Mouse (Mus musculus) hindbrain, postnatal 0 days (tissue): ENCODE data around the gene Tmem238. TPM values are rescaled to one million over a fixed set of nuclear protein-coding genes. Genes with fewer than 3 reads are reported as not detected.

Source experiments
- ATAC-seq: fragments of 200-750 bp; cut with Nextera tagmentation; 2 replicates; pipeline ENCODE4 v1.8.0; 2017; ENCODE audit warnings: mild to moderate bottlenecking, moderate TSS enrichment, moderate library complexity
- DNase-seq: peaks from one replicate; pipeline ENCODE4 v3.0.0-alpha.2; 2015; ENCODE audit warnings: low spot score
- H3K27ac ChIP-seq: fragments of 300-500 bp; sonication (generic); 2 replicates; pipeline ENCODE4 v1.5.1; 2014; ENCODE audit warnings: mild to moderate bottlenecking
- H3K27me3 ChIP-seq: fragments of 300-500 bp; sonication (generic); 2 replicates; pipeline ENCODE4 v1.6.1; 2014; ENCODE audit warnings: low read length, mixed read lengths; ENCODE audit not compliant: insufficient read depth
- H3K36me3 ChIP-seq: fragments of 300-500 bp; sonication (generic); 2 replicates; pipeline ENCODE4 v1.6.1; 2014; ENCODE audit warnings: low read length, mixed read lengths; ENCODE audit not compliant: insufficient read depth
- H3K4me1 ChIP-seq: fragments of 300-500 bp; sonication (generic); 2 replicates; pipeline ENCODE4 v1.6.1; 2014; ENCODE audit warnings: antibody characterized with exemption, low read length, mixed read lengths; ENCODE audit not compliant: insufficient read depth
- H3K4me2 ChIP-seq: fragments of 300-500 bp; sonication (generic); 2 replicates; pipeline ENCODE4 v1.6.1; 2014; ENCODE audit warnings: low read depth, mild to moderate bottlenecking, low read length, moderate library complexity, mixed read lengths
- H3K4me3 ChIP-seq: fragments of 300-500 bp; sonication (generic); 2 replicates; pipeline ENCODE4 v1.5.1; 2014; ENCODE audit warnings: low read length
- H3K9ac ChIP-seq: fragments of 300-500 bp; sonication (generic); replicated peaks from 2 replicates; pipeline ENCODE4 v1.6.1; 2014; ENCODE audit warnings: mild to moderate bottlenecking, low read length, moderate library complexity, mixed read lengths
- H3K9me3 ChIP-seq: fragments of 300-500 bp; sonication (generic); 2 replicates; pipeline ENCODE4 v1.6.1; 2016; ENCODE audit warnings: low read length, mixed read lengths
- CTCF ChIP-seq: IDR thresholded peaks from 2 replicates; pipeline ENCODE4 v1.5.1; 2016; ENCODE audit warnings: antibody characterized with exemption, control low read depth, low read depth
- WGBS: fragments of 180-500 bp; shearing (Covaris S2); extraction: QIAGEN DNeasy Blood & Tissue Kit; methylation state at CpG from one replicate; pipeline ENCODE4 v1.1.7; 2014; 5-methylcytosine and 5-hydroxymethylcytosine counted together
- polyA plus RNA-seq: library from polyadenylated mRNA; unstranded; fragments of >200 nt; fragmentation: Nextera tagmentation; extraction: Ambion mirVana; gene quantifications from 2 replicates; pipeline ENCODE4 v1.2.1, GENCODE M21; 2015
- total RNA-seq: library from RNA; depleted of rRNA; stranded (reverse); fragments of >200 nt; gene quantifications from 2 replicates; pipeline ENCODE4 v1.2.3, GENCODE M21; 2014

Tmem238 gene
- total and polyA plus RNA-seq, 2 experiments from 2014 or later = 13.7 to 18.2 TPM

GRCm38 (mm10) chr7:4752821-4753570, 36.5 kb downstream of the Tmem238 start, which contains the start of gene Cox6b2:
TSS of gene Cox6b2 (minus strand) at chr7:4753094.
- H3K9ac ChIP-seq = peak within 1 kb of the TSS; percentile 37

GRCm38 (mm10) chr7:4751971-4752820, 37.3 kb downstream of the Tmem238 start:
- ATAC-seq (peak; percentile 78), DNase-seq (peak; percentile 54)
- no peaks in the 10 kb centered on the region for H3K9me3 ChIP-seq
- no peaks in the 10 kb centered on the region for H3K27me3 ChIP-seq
- H3K27ac ChIP-seq = peak overlapping the region; percentile 69
- peak overlapping the region; percentile 54 for H3K4me2 ChIP-seq
- no peak for TF ChIP-seq CTCF
- peaks cover 6% of the 10 kb centered on the region for H3K4me1 ChIP-seq
- no peaks in the 10 kb centered on the region for H3K36me3 ChIP-seq
- H3K9ac ChIP-seq = peak overlapping the region; percentile 37
- 5% methylated on average over 30 of the region's 30 CpGs for WGBS
- H3K4me3 ChIP-seq = peak overlapping the region; percentile 40

More at GRCm38 (mm10) chr7:4752821-4753570, 36.5 kb downstream of the Tmem238 start, which contains the start of gene Cox6b2:
- no peak for TF ChIP-seq CTCF
- ATAC-seq (peak; percentile 93), DNase-seq (peak; percentile 92)
- Histone ChIP-seq H3K27ac (peak within 1 kb of the TSS; percentile 69), H3K4me1 (peaks cover 6% of the 10 kb centered on the region), H3K36me3 (no peaks in the 10 kb centered on the region), H3K9me3 (no peaks in the 10 kb centered on the region), H3K4me2 (peak within 1 kb of the TSS; percentile 54), H3K4me3 (peak within 1 kb of the TSS; percentile 40), H3K27me3 (no peaks in the 10 kb centered on the region)
- 4% methylated on average over 24 of the region's 24 CpGs for WGBS

- Histone ChIP-seq H3K9me3 (no peaks in the 10 kb centered on the region), H3K4me1 (peaks cover 6% of the 10 kb centered on the region), H3K4me3 (no peak overlapping the region), H3K4me2 (no peak overlapping the region), H3K27me3 (no peaks in the 10 kb centered on the region), H3K36me3 (no peaks in the 10 kb centered on the region), H3K27ac (no peak overlapping the region), H3K9ac (no peak overlapping the region)
- DNase-seq = no peak
- TF ChIP-seq CTCF = no peak
- no peak for ATAC-seq
- WGBS = 83% methylated on average over 2 of the region's 2 CpGs
Measured at GRCm38 (mm10) chr7:4749169-4749568, 40.3 kb downstream of the Tmem238 start.

GRCm38 (mm10) chr7:4748321-4748720, 41.1 kb downstream of the Tmem238 start:
- ATAC-seq = no peak
- Histone ChIP-seq H3K9me3 (no peaks in the 10 kb centered on the region), H3K27ac (no peak overlapping the region), H3K4me2 (no peak overlapping the region), H3K36me3 (no peaks in the 10 kb centered on the region), H3K9ac (no peak overlapping the region), H3K4me3 (no peak overlapping the region), H3K27me3 (no peaks in the 10 kb centered on the region), H3K4me1 (peaks cover 6% of the 10 kb centered on the region)
- 85% methylated on average over 4 of the region's 4 CpGs for WGBS
- no peak for DNase-seq
- no peak for TF ChIP-seq CTCF

GRCm38 (mm10) chr7:4747156-4747899, 42.1 kb downstream of the Tmem238 start:
- Histone ChIP-seq H3K4me3 (no peak overlapping the region), H3K36me3 (no peaks in the 10 kb centered on the region), H3K9ac (no peak overlapping the region), H3K4me2 (no peak overlapping the region), H3K27me3 (no peaks in the 10 kb centered on the region), H3K4me1 (peaks cover 3% of the 10 kb centered on the region), H3K9me3 (no peaks in the 10 kb centered on the region), H3K27ac (no peak overlapping the region)
- 73% methylated on average over 9 of the region's 9 CpGs for WGBS
- TF ChIP-seq CTCF = no peak
- ATAC-seq (no peak), DNase-seq (no peak)

- H3K36me3 ChIP-seq = no peaks in the 10 kb centered on the region
- ATAC-seq (no peak), DNase-seq (no peak)
- H3K9ac ChIP-seq = no peak overlapping the region
- no peak for TF ChIP-seq CTCF
- no peaks in the 10 kb centered on the region for H3K9me3 ChIP-seq
- H3K4me3 ChIP-seq = no peak overlapping the region
- WGBS = 81% methylated on average over 22 of the region's 22 CpGs
- H3K4me2 ChIP-seq = no peak overlapping the region
- no peak overlapping the region for H3K27ac ChIP-seq
- no peaks in the 10 kb centered on the region for H3K27me3 ChIP-seq
- peaks cover 9% of the 10 kb centered on the region for H3K4me1 ChIP-seq
Measured at GRCm38 (mm10) chr7:4746326-4746980, 43.0 kb downstream of the Tmem238 start.
